Mouse (Mus musculus) heart, postnatal 0 days (tissue): ENCODE results near the gene Mreg.

Experiments
- CTCF ChIP-seq: IDR thresholded peaks from 2 replicates; pipeline ENCODE4 v1.5.1; 2016; ENCODE audit warnings: antibody characterized with exemption, control low read depth, low read depth
- EP300 ChIP-seq: IDR thresholded peaks from 2 replicates; pipeline ENCODE4 v1.6.1; 2016; ENCODE audit warnings: antibody characterized with exemption, low read depth

- TF ChIP-seq CTCF (no peak), EP300 (no peak)
Measured at GRCm38 (mm10) chr1:72205113-72205512, 7.0 kb downstream of the Mreg start.
